Mouse (Mus musculus) kidney, adult 9 months (tissue): ENCODE measurements around the gene Gh.

Experiments used
- DNase-seq: peaks from one replicate; pipeline ENCODE4 v3.0.0; 2022

The Gh gene

DNA sequence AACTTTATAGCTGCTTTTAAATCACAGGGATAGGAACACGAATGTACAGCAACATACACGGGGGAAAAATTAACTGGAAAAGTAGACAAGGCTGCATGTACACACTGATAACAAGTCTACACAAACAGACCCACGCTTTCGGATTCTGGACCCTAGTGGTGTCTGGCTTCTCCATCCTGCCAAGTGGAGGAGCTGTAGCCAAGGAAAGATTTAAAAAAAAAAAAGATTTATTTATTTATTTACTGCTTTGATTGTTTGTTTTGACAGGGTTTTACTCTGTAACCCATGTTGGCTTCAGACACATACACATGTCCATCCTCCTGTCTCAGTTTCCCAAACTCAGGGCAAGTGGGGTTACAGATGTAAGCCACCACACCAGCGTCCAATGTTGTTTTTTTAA, 5.8 kb upstream of the Gh start:
- no peak for DNase-seq

GRCm38 (mm10) chr11:106306758-106307157, 5.1 kb upstream of the Gh start:
- no peak for DNase-seq

DNA sequence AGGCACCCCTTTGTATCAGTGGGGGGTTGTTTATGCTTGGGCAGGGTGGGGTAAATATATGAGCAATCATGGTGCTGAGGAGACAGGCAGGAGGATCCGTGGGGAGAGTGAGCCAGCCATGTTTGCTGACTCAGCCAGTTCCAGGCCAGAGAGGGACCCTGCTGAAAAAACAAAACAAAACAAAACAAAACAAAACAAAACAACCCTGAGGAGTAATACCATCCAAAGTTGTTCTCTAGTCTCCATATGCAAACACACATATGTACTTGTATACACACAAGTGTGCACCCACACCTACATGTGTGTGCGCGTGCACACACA, 4.4 kb upstream of the Gh start:
- DNase-seq = no peak

DNA sequence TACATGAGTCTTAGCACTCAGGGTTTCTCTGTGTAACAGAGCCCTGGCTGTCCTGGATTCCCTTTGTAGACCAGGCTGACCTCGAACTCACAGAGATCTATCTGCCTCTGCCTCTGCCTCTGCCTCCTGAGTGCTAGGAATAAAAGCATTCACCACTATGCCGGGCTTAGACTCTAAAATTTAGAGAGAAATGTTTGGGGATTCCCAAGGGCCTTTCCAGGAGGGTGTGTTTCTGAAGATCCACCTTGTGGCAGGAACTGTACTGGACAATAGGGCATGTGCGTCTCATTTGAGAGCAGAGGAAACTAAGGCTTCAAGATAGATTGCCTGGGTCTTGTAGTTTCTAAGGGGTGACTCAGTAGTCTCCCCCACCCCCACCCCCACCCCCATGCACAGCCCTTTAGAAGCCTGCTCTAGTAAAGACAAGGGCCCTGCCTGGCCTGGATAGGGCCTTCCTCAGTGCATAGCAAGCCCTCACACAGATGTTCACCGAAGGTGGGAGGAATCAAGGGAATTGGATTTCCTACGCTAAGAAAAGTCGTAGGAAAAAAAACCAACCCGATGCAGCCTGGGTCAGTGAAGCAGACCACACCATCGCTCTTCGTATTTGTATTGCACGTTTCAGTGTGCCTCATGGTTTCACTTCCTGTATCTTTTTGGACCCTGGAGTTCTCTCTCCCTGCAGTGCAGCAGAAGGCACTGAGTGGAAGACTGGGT, 3.8 kb upstream of the Gh start:
- no peak for DNase-seq

- peak; percentile 57 for DNase-seq
These were observed 969 bp upstream of the Gh start for GRCm38 (mm10) chr11:106302634-106303033.

GRCm38 (mm10) chr11:106291861-106292260, 9.8 kb downstream of the Gh start:
- DNase-seq = no peak

DNA sequence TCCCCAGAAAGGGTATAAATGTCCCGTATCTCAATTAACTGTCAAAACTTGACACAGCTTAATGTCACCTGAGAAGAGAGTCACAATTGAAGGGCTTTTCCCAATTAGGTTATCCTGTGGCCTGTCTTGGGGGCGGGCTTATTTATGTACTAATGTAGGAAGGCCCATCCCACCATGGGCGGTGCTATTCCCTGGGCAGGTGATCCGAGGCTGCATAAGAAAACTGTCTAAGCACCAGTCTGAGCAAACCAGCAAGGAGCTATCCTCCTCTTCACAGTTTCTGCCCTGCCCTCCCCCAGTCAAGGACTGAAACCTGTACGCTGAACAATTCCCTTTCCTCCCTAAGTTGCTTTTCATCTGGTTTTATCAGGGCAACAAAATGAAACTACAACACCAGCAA, 11.3 kb downstream of the Gh start:
- DNase-seq = no peak

- DNase-seq = peak; percentile 66
These were observed 12.3 kb downstream of the Gh start for GRCm38 (mm10) chr11:106289369-106289768.

DNA sequence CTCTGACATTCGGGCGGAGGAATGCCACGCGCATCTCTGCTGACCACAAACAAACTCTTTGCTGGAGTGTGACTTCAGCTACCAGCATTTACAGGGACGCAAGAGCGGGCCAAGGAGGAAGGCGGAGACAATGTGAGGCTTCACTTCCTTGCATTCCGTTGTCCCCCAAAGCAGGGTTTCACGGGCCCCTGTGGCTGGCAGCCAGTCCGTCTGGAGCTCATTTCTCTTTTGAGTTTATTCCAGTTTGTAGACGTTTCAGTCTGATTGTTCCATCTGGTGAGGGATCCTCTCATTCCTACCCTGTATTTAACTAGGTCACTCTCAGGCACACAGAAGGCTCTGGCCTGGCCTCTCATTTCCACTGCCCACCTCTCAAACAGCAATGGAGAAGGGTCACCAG, 14.7 kb downstream of the Gh start:
- no peak for DNase-seq

DNA sequence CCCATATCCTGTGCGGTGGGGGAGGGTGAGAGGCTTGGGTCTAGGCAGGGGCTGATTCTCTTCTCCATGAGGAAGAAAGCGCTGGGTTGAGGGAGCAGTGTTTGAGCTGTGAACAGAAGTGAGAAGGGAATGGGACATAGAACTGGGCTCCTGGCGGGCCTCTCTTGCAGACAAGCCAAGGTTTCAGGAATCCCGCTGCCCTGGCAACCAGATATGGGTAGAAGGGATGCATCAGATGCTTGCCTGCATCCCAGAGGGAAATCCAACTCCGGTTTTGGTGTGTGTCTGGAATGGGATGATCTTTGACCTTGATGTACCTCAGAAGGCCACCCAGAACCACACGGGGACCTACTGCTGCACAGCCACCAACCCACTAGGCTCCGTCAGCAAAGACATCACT, 15.5 kb downstream of the Gh start:
- no peak for DNase-seq

- no peak for DNase-seq
These were observed 17.5 kb downstream of the Gh start for GRCm38 (mm10) chr11:106284126-106284525.

GRCm38 (mm10) chr11:106283371-106283770, 18.3 kb downstream of the Gh start:
- DNase-seq = no peak

- no peak for DNase-seq
These were observed 19.2 kb downstream of the Gh start for GRCm38 (mm10) chr11:106282452-106282851.

- peak; percentile 96 for DNase-seq
These were observed 25.2 kb downstream of the Gh start, which contains the start of gene Tcam1 for GRCm38 (mm10) chr11:106276454-106276853. Tcam1 (plus strand) TSS chr11:106276672.

- DNase-seq = peak; percentile 75
These were observed 26.7 kb downstream of the Gh start for GRCm38 (mm10) chr11:106274971-106275411.

- DNase-seq = no peak
These were observed 27.3 kb downstream of the Gh start for GRCm38 (mm10) chr11:106274374-106274773.

GRCm38 (mm10) chr11:106273811-106274210, 27.9 kb downstream of the Gh start:
- DNase-seq = no peak

DNA sequence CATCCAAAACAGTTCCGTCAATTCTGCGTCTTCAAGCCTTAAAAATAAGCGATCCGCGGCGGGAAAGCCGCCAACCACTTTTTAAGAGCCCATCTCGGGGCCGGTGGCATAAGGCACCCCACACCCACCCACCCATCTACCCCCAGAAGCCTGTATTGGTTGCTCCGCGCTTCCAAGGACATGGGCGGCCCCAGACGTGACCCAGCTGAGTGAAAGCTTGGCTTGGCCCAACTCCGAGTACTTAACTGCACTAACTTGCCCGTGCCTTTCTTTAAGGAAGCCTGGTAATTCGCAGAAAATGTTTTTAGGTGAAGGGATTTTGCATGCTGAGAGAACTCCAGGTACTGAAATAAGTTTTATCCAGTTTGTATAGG, 28.4 kb downstream of the Gh start:
- no peak for DNase-seq

GRCm38 (mm10) chr11:106272644-106273310, 28.9 kb downstream of the Gh start, which contains the start of gene Smarcd2:
Smarcd2 (minus strand) TSS chr11:106272972.
- peak; percentile 100 for DNase-seq

GRCm38 (mm10) chr11:106271794-106272643, 29.6 kb downstream of the Gh start:
- peak; percentile 57 for DNase-seq

- DNase-seq = no peak
These were observed 30.4 kb downstream of the Gh start for GRCm38 (mm10) chr11:106271131-106271793.

DNA sequence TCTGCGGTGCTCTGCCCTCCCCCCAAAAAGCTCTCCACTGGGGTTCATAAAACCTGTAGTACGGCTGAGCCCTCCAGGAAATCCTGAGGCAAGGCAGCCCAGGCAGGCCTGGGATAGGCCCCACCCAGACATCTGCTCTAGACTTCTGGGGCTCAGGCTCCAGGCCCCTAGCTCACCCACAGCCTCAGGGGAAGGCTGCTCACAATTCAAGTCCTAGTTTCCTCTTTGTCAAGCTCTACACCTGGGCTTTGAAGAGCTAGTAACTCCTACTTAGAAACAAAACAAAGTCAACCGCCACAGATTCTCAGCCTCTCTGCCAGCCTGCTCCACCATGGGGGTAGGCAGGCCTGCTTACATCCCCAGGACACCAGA, 32.6 kb downstream of the Gh start:
- DNase-seq = peak; percentile 35
